Mouse (Mus musculus): ENCODE measurements around the gene Sdhc.
"Not testable (repeated sequence)": the region's sequence is repeated elsewhere in the genome, so short reads cannot be mapped to it uniquely, and the experiment has no call there.

The Sdhc gene

DNA sequence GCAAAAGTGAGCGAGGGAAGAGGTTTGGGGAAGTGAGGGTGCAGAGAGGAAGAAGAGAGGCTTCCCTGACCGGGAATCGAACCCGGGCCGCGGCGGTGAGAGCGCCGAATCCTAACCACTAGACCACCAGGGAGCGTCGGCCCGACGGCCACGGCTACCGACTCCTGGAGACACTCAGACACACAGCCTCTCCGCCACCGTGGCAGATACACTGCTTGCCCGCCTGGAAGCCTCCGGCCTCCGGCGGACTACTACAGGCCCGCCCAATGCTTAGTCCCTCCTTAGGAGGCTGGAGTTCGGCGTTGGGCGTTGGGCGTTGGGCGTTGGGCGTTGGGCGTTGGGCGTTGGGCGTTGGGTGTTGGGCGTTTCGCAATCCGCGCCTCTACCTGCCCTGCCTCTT is 71.1 kb downstream of the Sdhc start:
- DNase-seq (ENCODE audit: low spot score): not testable (repeated sequence)

DNA sequence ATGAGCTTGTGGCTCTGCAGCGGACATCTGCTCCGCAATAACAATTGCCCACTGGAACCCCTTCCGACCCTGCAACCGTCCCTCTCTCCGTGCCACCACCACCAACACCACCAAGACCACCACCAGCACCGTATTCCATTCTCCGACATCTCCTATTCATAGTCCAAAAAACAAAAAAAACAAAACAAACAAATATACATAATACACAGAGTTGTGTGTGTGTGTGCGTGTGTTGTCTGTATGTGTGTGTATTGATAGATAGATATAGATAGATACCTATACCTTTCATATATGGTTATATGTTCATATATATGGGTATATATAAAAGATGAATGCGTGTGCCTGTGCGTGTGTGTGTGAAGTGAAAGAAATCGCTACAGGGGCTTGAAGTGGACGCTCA is 72.0 kb downstream of the Sdhc start:
- peak; percentile 35 for DNase-seq (ENCODE audit: low spot score)

DNA sequence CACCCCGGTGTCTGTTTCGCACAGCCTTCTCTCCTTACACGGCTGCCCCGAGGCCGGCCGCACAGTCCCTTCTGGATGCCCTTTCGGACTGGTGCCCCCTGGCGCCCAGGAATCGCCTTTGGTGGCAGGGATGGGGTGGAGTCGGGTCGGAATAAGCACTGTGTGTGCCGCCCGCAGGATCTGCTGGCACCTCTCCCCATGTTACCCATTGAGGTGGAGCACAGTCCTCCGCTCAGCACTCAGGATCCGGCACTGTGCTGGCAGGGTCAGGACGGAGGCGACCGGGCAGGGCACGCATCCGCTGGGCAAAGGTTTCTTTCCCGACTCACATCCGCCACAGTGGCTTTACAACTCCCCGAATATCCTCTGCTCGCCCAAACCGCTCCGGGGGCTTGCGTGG is 72.4 kb downstream of the Sdhc start:
- DNase-seq (ENCODE audit: low spot score): not testable (repeated sequence)

DNA sequence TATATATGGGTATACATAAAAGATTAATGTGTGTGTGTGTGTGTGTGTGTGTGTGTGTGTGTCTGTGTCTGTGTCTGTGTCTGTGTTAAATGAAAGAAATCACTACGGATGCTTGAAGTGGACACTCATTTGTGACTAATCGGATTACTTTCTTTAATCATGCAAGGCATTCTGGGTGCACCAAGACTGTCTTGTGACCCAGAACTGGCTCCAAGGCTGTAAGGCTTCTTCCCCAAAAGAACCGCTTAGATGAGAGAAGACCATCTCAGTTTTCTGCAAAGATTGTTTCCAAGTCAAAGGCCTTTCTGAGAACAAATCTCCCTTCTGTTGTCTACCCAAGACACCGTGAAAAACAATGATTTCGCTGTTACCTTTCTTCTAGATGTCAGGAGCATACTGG is 73.2 kb downstream of the Sdhc start:
- DNase-seq (ENCODE audit: low spot score): not testable (repeated sequence)

All from embryo, embryonic 10.5 days (tissue).